Mouse (Mus musculus) frontal cortex, adult 2 months (tissue): Measurements from ENCODE around the gene Taf3. TPM values are rescaled to one million over a fixed set of nuclear protein-coding genes. Genes with fewer than 3 reads are reported as not detected.

Experiments
- DNase-seq, 2 experiments: peaks; one replicate each; pipeline ENCODE4 v3.0.0; 2022; ENCODE audit warnings: low spot score in 1 of 2; ENCODE audit errors: extremely low spot score in 1 of 2
- polyA plus RNA-seq: library from polyadenylated mRNA; depleted of rRNA; stranded (reverse); fragments of >200 nt; gene quantifications from 2 replicates; pipeline ENCODE4 v1.2.3, GENCODE M21; 2012

The Taf3 gene
- polyA plus RNA-seq, 1 experiment: 11.3 TPM

DNA sequence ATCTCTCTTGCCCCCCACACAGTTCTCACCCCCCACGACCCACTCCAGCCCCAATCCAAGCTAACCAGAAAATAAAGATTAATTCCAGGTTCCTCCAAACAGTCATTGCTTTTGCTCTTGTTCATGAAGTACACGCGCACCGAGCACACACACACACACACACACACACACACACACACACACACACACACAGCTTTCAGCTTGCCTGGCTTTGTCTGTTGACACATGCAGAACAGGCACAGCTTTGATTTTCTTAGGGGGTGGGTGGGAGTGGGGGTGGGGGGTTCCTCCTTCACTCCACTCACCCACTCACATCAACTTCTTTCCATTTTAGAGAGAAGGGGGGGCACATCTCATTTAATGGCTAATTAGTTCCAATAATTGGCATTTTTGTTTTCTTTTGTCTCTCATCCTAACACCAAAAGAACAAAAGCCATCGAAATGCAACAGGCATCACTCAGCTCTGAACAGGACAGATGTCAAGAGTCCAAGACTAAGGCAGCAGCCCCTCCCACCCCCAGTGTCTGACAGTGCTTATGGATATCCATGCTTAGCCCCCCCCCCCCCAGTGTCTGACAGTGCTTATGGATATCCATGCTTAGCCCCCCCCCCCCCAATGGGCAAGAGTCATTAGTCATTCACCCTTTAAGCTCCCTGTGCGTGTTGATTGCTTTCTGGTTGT lies 155.0 kb downstream of the Taf3 start:
- no peak for DNase-seq

- no peak for DNase-seq
Observed at GRCm38 (mm10) chr2:9892541-9892940, 155.9 kb downstream of the Taf3 start.

- no peak for DNase-seq
Observed at GRCm38 (mm10) chr2:9890906-9891305, 157.5 kb downstream of the Taf3 start.

DNA sequence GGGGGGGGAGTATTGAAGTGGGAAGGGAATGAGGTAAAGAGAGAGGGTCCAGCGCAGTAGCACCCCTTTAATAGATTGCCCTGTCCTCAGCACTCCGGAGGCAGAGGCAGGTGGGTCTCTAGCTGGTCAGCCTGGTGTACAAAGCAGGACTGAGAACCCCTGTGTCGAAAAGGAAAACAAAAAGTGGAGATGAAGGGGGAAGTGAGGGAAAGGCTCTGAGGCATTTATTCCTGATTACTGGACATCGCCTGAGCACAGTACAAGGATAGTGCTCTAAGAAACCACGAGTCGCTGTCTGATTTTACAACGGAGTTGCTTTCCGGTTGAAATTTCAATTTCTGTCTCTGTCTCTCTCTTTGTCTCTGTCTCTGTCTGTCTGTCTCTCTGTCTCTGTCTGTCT lies 158.1 kb downstream of the Taf3 start:
- no peak for DNase-seq

DNA sequence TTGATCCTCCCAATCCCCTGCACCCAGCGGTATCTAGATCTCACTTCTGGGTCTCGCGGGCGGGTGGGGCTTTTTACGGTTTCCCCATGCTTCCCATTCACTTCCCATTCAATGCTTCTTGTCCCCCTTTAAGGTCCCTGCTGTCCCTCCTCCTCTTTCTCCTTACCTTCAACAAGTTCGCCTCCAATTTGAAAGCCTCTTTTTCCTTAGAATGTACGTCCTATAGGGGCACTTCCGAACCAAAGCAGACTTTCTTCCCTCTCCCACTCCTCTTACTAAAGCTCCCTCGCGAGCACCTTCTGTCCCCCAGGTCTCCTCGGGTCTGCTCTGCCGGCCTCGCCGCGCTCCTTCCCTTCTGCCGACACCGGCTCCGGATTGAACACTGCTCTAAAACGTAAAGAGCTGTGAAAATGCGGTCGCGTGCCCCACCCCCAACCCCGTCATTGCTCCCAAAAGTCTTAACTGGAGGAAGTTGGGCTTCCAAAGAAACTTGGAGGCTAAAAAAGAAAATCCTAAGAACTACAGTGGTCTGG lies 158.7 kb downstream of the Taf3 start, which contains the start of gene Gata3:
Gene Gata3, minus strand, starts transcription at position 384 of the 533 bp plus-strand sequence.
- DNase-seq: no peak

- no peak for DNase-seq
Observed at GRCm38 (mm10) chr2:9888913-9889650, 159.3 kb downstream of the Taf3 start, which contains the start of gene 9230102O04Rik. TSS of gene 9230102O04Rik (minus strand) at chr2:9889540.

DNA sequence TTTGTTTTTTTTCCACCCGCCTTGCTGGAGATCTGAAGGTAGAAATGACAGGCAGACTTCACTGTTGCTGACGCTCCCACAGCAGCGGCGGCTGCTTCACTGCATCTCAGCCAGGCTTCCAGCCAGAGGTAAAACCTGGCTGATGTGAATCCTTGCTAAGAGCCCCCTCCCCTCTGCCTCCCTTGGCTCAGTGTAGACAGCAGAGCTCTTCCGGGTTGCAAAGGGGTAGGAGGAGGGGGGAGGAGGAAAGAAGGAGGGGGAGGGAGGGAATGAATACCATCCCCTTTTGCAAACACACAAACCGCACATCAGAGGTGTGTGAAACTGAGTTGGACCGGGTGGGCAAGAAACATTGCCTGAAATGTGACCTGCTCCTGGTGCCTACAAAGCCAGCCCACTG lies 160.8 kb downstream of the Taf3 start:
- DNase-seq: no peak

GRCm38 (mm10) chr2:9886921-9887610 lies 161.3 kb downstream of the Taf3 start:
- no peak for DNase-seq

GRCm38 (mm10) chr2:9886031-9886430 lies 162.4 kb downstream of the Taf3 start:
- no peak for DNase-seq

GRCm38 (mm10) chr2:9885217-9885770 lies 163.1 kb downstream of the Taf3 start:
- no peak for DNase-seq

GRCm38 (mm10) chr2:9884533-9885216 lies 163.7 kb downstream of the Taf3 start:
- no peak for DNase-seq

- no peak for DNase-seq
Observed at GRCm38 (mm10) chr2:9883803-9884532, 164.4 kb downstream of the Taf3 start.

DNA sequence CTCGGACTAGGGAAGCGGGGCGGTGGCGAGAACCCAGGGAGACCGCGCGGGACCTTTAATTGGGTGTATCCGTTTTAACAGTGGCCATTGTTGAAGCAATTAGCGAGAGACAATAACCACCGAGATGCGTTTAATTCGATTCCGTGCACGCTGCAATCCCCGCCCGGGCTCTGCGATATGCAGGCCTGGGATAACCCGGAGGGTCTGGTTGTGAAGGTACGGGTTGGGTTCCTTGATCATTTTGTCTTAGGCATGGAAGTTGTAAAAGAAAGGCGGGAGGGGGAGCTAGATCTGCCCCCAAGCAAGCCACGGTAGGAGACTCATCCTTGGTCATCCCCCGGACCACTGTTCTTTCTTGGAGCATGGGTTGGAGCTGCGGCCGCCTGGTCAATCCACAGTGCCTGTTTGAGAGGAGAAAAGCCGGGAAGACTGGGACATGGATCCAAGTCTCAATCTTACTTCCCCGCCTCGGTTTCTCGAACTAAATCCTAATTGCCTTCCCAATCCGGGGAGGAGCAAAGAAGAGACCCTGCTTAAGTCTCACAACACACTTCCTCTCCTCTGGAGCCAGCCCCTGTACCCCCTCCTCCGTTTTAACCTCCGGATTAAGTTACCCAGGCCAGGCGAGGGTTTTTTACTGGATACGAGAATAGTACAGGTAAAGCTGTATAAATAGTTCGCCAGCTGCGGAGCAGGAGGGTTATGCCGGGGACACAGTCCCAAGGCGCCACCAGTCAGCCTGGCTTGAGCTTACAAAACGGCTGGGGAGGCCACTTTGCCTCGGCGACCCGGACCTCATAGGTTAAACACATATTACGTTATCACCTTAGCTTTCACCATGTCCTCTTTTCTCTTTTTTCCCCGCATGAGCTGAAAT lies 165.2 kb downstream of the Taf3 start:
- no peak for DNase-seq

- DNase-seq: no peak
Observed at GRCm38 (mm10) chr2:9882371-9882925, 165.9 kb downstream of the Taf3 start.

DNA sequence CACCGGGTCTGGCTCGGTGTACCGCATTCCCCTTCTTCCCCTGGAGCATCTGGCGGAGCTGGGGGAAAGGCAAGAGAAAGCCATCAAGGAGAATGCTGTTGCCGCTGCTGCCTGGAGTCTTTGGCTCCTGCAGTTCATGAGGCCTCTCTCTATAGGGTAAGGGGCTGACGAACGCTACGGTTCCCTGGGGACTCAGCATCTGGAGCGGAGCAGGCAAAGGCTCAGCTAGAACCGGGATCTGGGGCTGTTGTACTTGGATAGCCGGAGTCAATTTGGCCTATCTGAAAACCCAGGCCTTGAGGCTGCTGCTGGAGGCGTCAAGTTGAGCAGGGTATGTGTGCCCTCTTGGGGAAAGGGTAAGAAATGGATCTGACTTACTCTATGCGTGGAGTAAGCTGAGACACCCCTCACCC lies 166.8 kb downstream of the Taf3 start:
- DNase-seq: no peak

GRCm38 (mm10) chr2:9881051-9881591 lies 167.3 kb downstream of the Taf3 start, which contains the start of gene 4930412O13Rik:
TSS of gene 4930412O13Rik (plus strand) at chr2:9881252.
- DNase-seq: no peak

DNA sequence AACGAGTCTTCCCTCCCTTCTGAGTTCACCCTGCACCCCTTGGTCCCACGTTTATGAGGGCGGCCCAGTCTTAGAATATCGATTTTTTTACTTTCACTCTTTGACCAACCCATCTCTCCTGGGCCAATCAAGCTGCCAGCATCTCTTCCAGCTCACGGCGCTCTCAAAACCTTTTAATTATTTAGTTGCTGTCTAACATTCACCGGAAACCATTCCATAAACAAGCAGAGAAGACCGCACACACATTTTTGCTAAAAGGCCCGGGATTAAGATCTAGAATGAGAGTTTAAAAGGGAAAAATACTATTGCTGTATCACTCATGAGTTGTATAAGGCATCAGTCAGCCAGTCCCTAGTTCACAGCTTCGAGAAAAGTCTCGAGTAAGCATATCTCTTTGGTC lies 168.1 kb downstream of the Taf3 start:
- DNase-seq: no peak

- DNase-seq: peak in 1 of 2 experiments; percentile 25
Observed at GRCm38 (mm10) chr2:9879493-9879892, 168.9 kb downstream of the Taf3 start.
